Mouse (Mus musculus): ENCODE measurements at regions not wholly inside any gene's neighbourhood (a gene's known extent, or its start where the extent isn't known, plus 50 kb on each side); places are given as distances from the start of the nearest gene placed in this dataset.

- TF ChIP-seq CTCF (IDR thresholded peaks at IDR 0.05; ENCODE audit: low read depth) (no peak), EP300 (optimal IDR thresholded peaks at IDR 0.05) (no peak)
- Histone ChIP-seq H3K4me1 (replicated peaks; ENCODE audit: control insufficient read depth, insufficient read depth) (no peaks in the 10 kb centered on the region), H3K4me2 (replicated peaks; ENCODE audit: low read depth) (no peak overlapping the region), H3K27ac (replicated peaks) (no peak overlapping the region), H3K9me3 (ENCODE audit: control insufficient read depth, low read length) (no peaks in the 10 kb centered on the region), H3K36me3 (ENCODE audit: control insufficient read depth, insufficient read depth, low read length) (no peaks in the 10 kb centered on the region), H3K9ac (ENCODE audit: low read length) (no peak overlapping the region), H3K27me3 (ENCODE audit: control insufficient read depth, insufficient read depth, low read length) (no peaks in the 10 kb centered on the region), H3K4me3 (ENCODE audit: low read depth, low read length) (no peak overlapping the region)
- WGBS: 91% methylated on average over 19 of the region's 19 CpGs
- DNase-seq (ENCODE audit: low spot score) (no peak), ATAC-seq (ENCODE audit: low FRiP score, low TSS enrichment) (no peak)
These were observed 49.8 kb upstream of the Cpsf6 start for GRCm38 (mm10) chr10:117429459-117430183.
